Mouse (Mus musculus): Measurements from ENCODE around the gene Gm9747. TPM values are rescaled to one million over a fixed set of nuclear protein-coding genes. Genes with fewer than 3 reads are reported as not detected.

The Gm9747 gene
- polyA plus RNA-seq, 1 experiment from 2014 or later: 25.5 TPM

DNA sequence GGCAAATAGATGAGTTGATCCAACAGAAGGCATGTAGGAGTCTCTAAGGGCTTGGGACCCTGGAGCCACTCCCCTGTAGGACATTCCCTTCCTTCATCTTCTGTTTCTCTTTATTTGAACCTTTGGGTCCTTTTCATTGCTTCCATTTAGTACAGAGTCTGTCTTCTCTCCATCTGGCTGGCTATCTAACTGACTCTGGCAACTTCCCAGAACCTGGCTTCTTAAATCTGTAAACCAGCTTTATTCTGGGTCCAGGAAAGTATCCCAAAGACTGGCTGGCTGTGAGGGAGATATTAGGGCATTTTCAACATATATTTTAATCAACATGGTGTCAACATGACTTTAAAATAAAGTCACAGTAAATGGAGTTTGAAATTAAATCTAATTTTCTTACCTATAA, 4.1 kb upstream of the Gm9747 start:
- Histone ChIP-seq H3K27me3 (no peaks in the 10 kb centered on the region), H3K36me3 (peaks cover 7% of the 10 kb centered on the region; the same call in 1 of the 2 replicates), H3K9ac (no peak overlapping the region), H3K4me2 (no peak overlapping the region), H3K9me3 (no peaks in the 10 kb centered on the region), H3K4me3 (no peak overlapping the region), H3K27ac (no peak overlapping the region), H3K4me1 (no peaks in the 10 kb centered on the region)
- ATAC-seq (ENCODE audit: insufficient number of reproducible peaks, insufficient read depth, low FRiP score, low TSS enrichment, low read depth): no peak

DNA sequence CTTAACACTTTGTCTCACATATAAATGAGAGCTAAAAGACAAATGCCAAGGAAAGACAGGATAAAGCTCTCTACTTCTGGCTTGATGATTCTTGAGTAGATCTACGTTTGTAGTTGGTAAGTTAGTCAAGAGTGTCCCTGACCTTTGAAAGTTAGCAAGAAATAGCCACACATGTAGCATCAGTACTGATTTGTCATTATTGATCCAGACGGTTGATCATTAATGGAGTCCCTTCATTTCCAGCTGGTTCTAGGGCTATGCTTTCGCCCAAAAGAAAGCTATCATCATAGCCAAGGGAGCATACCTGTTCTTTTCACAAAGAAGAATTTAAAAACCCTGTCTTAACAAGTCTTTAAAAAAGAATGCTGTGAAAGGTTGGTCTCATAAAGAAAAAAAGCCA, 1.7 kb downstream of the Gm9747 start:
- Histone ChIP-seq H3K9ac (no peak overlapping the region), H3K9me3 (no peaks in the 10 kb centered on the region), H3K4me3 (no peak overlapping the region), H3K27me3 (no peaks in the 10 kb centered on the region), H3K36me3 (peaks cover 32% of the 10 kb centered on the region), H3K27ac (no peak overlapping the region), H3K4me1 (peaks cover 7% of the 10 kb centered on the region; the same call in 1 of the 2 replicates), H3K4me2 (no peak overlapping the region)
- 89% methylated on average over 3 of the region's 3 CpGs for WGBS
- ATAC-seq (ENCODE audit: insufficient number of reproducible peaks, insufficient read depth, low FRiP score, low TSS enrichment, low read depth): no peak

DNA sequence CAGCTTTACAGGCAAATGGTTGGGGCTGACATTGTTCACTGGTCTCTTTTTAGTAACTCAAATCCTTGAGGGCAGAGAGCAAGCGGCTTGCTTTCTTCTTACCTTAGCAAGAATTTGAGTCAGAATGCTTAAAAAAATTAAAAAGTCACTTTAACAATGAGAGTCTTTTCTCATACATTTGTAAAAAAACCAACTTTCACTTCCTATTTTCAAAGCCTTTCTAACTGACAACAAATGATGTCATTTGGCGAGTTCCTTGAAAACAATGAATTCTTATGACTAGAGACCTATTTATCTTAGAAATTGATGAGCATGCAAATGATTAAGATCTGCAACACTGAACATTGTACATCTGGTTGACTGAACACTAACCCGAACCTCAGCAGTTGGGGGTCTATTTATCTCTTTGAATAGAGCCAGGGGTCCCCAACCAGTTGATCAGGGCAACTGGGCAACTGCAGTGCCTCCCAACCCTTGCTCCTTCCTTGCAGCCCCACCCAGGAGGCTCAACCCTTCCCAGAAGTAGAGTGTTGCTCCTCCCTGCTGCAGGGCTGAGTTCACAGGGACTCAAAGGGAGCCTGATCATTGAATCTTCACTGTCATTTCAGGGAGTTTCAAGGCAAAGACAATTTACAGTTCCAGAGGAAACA, 2.7 kb downstream of the Gm9747 start:
- ATAC-seq (ENCODE audit: insufficient number of reproducible peaks, insufficient read depth, low FRiP score, low TSS enrichment, low read depth): no peak
- WGBS: 85% methylated on average over 3 of the region's 3 CpGs

DNA sequence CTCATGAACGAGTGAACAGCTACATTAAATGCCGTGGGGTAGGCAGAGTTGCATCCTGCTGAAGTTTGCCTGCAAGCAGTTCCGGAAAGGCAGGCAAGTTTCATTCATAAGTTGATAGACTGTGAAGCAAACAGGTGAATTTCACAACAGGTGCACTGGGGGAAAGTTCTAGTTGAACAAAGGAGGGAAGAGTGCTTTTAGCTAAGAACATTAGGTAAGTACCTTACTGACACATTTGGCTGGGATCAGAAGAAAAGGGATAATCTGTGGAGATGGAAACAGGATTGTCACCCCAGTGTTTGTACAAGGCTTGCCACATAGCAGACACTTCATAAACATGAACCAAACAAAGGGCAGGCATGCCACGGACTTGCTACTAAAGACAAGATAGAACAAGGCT, 5.3 kb downstream of the Gm9747 start:
- Histone ChIP-seq H3K9ac (no peak overlapping the region), H3K36me3 (peaks cover 34% of the 10 kb centered on the region), H3K27ac (no peak overlapping the region), H3K9me3 (no peaks in the 10 kb centered on the region), H3K4me1 (peaks cover 13% of the 10 kb centered on the region; the same call in 1 of the 2 replicates), H3K4me3 (no peak overlapping the region), H3K4me2 (no peak overlapping the region), H3K27me3 (no peaks in the 10 kb centered on the region)
- WGBS: 69% methylated on average over 4 of the region's 4 CpGs
- ATAC-seq (ENCODE audit: insufficient number of reproducible peaks, insufficient read depth, low FRiP score, low TSS enrichment, low read depth): no peak

More for the DNA sequence above, 2.7 kb downstream of the Gm9747 start:
- H3K4me1 ChIP-seq: peaks cover 13% of the 10 kb centered on the region; the same call in 1 of the 2 replicates
- no peak overlapping the region for H3K4me2 ChIP-seq
- no peaks in the 10 kb centered on the region for H3K9me3 ChIP-seq
- no peak overlapping the region for H3K9ac ChIP-seq
- H3K4me3 ChIP-seq: no peak overlapping the region
- H3K27ac ChIP-seq: no peak overlapping the region
- no peaks in the 10 kb centered on the region for H3K27me3 ChIP-seq
- peaks cover 35% of the 10 kb centered on the region for H3K36me3 ChIP-seq

DNA sequence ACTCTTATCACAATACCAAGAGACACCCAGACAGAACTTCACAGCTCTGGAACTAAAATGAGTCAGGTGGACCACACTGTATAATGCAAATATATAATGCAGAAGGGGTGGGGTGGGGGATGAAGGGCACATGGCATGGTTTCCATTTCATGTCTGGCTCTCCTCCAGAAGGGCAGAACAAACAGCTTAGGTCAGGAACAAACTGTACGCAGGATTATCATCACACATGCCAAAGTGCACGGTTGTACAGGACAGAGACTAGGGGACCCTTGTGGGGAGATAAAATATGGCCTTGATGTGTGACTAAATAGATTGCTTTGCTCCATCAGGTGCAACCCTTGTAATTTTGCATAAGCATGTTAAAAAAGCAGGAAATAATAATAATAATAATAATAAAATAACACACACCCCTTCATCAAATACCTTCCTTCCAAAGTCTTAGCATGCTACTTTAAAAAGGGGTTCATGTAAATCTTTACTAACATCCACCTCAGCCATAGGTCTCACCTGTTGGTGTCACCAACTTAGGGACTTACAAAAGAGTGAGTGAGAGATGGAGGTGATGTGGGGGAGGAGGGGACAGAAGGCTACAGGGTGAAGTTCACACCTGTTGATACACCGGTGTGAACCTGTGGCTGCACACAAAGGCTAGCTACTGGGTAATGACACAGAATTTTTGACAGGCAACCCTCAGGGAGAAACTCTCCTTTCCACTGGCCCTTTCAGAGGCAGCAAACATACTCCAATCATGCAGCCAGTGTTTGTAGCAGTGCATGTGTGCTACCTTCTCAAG, 6.7 kb downstream of the Gm9747 start:
- no peak for ATAC-seq (ENCODE audit: insufficient number of reproducible peaks, insufficient read depth, low FRiP score, low TSS enrichment, low read depth)
- Histone ChIP-seq H3K4me2 (no peak overlapping the region), H3K9ac (no peak overlapping the region), H3K4me1 (peaks cover 13% of the 10 kb centered on the region; the same call in 1 of the 2 replicates), H3K4me3 (no peak overlapping the region), H3K36me3 (peaks cover 21% of the 10 kb centered on the region), H3K27ac (no peak overlapping the region), H3K27me3 (no peaks in the 10 kb centered on the region), H3K9me3 (no peaks in the 10 kb centered on the region)
- WGBS: 66% methylated on average over 3 of the region's 3 CpGs

DNA sequence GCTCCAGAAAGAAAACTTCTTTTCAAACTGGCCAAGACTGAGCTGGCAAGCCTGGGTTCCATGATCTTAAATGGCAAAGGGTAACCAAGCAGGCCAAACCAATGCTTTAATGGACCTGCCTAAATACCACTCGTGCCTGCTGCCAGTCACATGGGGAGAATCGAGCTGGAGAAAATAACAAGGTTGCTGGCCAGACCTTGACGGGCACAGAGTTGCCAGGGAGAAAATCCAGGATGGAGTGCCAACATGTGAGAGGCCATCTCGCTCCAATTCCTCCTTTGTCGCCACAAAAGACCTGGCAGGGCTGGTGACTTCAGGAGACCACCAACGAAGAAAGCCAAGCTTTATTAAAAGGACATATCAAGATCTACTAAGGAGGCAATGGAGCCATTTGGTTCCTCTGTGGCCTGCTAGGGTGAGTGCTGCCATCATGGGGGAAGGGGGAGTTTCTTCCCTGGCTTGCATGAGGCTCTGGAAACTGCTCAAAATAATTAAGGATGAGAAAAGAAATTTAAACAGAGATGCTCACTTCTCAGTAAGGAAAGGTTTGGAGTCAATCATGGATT, 10.4 kb downstream of the Gm9747 start:
- 88% methylated on average over 6 of the region's 6 CpGs for WGBS
- H3K9me3 ChIP-seq: no peaks in the 10 kb centered on the region
- ATAC-seq (ENCODE audit: insufficient number of reproducible peaks, insufficient read depth, low FRiP score, low TSS enrichment, low read depth): no peak
- H3K4me3 ChIP-seq: no peak overlapping the region
- H3K4me2 ChIP-seq: no peak overlapping the region
- no peak overlapping the region for H3K9ac ChIP-seq
- no peaks in the 10 kb centered on the region for H3K27me3 ChIP-seq
- H3K27ac ChIP-seq: no peak overlapping the region
- peaks cover 30% of the 10 kb centered on the region for H3K4me1 ChIP-seq
- peaks cover 3% of the 10 kb centered on the region; the same call in 1 of the 2 replicates for H3K36me3 ChIP-seq

DNA sequence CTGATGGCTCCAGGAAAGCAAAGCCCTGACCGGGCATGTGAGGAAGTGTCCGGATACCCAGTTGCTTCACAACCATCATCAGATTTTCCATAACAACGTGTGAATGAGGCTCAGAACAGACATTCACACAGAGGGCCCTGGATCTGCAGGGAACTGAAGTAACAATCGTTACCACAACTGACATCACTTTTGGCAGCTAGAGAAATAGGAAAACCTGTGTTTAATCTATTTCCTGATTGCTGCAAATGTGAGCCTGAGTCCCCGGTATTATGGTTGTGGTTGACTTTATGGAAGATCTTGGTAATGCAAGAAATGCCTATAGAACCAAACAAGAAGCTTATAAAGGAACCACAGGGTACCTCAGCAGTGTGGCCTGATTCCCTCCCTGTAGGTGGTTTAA, 12.1 kb downstream of the Gm9747 start:
- H3K9ac ChIP-seq: no peak overlapping the region
- H3K27ac ChIP-seq: peak overlapping the region; percentile 19; the same call in 1 of the 2 replicates
- peaks cover 22% of the 10 kb centered on the region for H3K4me1 ChIP-seq
- 66% methylated on average over 5 of the region's 5 CpGs for WGBS
- no peak for ATAC-seq (ENCODE audit: insufficient number of reproducible peaks, insufficient read depth, low FRiP score, low TSS enrichment, low read depth)
- H3K4me3 ChIP-seq: no peak overlapping the region
- peaks cover 7% of the 10 kb centered on the region; the same call in 1 of the 2 replicates for H3K36me3 ChIP-seq
- no peaks in the 10 kb centered on the region for H3K9me3 ChIP-seq
- no peaks in the 10 kb centered on the region for H3K27me3 ChIP-seq
- no peak overlapping the region for H3K4me2 ChIP-seq

DNA sequence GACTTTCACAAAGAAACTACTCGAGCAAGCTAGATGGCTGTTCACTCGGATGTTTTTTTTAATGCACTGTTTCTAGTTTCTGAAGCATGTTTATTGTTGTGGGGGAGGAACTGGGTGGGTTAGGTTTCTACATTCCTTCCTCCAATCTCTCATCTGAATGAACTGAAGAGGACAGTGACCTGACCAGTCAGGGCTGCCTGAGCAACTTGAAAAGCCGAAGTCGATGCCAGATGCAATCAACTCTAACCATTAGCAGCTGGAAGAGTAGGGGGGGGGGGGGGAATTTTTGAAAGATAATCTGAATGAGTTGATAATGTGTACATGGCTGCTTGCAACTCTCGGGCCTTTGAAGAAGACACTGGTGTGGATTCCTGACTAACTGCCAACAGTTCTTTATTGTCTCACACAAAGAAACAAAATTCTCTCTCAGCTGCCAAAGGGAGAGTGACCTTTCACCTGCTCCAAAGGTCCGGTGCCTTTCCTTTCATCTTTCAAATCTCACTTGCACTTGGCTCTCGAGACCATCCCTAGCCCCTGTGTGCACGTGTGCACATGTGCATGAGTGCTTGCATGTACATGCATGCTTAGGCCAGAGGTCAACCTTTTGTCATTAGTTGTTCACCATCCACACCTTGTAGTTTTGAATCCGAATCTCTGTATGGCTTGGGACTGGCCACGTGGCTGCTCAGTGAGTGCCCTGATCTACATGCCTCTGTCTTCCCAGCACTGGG, 14.5 kb downstream of the Gm9747 start:
- Histone ChIP-seq H3K27me3 (no peaks in the 10 kb centered on the region), H3K9me3 (no peaks in the 10 kb centered on the region), H3K4me1 (peaks cover 22% of the 10 kb centered on the region), H3K4me3 (no peak overlapping the region), H3K9ac (no peak overlapping the region), H3K27ac (no peak overlapping the region), H3K4me2 (no peak overlapping the region), H3K36me3 (0 out of 2 replicates have a peak, but pooled peaks cover 4% of the 10 kb centered on the region)
- ATAC-seq (ENCODE audit: insufficient number of reproducible peaks, insufficient read depth, low FRiP score, low TSS enrichment, low read depth): no peak
- WGBS: 32% methylated on average over 10 of the region's 10 CpGs

DNA sequence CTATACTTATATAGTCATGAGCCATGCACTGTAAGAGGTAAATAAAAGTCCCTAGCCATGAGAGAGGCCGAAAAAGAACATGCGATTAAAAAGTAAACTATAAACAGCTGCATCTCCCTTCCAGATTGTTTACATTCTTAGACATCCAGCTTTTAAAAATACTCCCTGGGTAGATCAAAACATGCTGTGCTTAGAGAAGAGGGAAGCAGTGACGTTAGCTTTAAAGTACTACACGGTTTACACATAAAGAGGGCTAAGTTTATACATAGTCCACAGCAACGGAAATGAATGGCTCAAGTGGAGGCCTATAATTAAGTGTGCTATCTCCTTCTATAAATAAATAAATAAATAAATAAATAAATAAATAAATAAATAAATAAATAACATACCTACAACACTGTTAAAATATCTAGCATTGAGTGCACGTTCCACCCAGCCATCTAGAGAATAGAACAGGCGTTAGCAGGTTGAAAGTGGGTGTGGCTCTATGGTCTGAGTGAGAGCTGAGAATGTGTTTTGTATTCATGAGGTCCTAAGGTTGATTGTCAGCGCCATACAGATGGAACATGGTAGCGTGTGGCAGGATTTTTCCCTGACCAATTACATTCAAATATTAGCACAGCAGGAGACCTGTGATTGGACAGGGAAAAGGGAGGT, 21.0 kb downstream of the Gm9747 start:
- Histone ChIP-seq H3K9ac (no peak overlapping the region), H3K4me1 (peaks cover 15% of the 10 kb centered on the region), H3K27ac (peak overlapping the region; percentile 29; the same call in 1 of the 2 replicates), H3K9me3 (no peaks in the 10 kb centered on the region), H3K4me2 (no peak overlapping the region), H3K36me3 (0 out of 2 replicates have a peak, but pooled peaks cover 13% of the 10 kb centered on the region), H3K4me3 (no peak overlapping the region), H3K27me3 (no peaks in the 10 kb centered on the region)
- ATAC-seq (ENCODE audit: insufficient number of reproducible peaks, insufficient read depth, low FRiP score, low TSS enrichment, low read depth): no peak
- WGBS: 63% methylated on average over 9 of the region's 9 CpGs

DNA sequence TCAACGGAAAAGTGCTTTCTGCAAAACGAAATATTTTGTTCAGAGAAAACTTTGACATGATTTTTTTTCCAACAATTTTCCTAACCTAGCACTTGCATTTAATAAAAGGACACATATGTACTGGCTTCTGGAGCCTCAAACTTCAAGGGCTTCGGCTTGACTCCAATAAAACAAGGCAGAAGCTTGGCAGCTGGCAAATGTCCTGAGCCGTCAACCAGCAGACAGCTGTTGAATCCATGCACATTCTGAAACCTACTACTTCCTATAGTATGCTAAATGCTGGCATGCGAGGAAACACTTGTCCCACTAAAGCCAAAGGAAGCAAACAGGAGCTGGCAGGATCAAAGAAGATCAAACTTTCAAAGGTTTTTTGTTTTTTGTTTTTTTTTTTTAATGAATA, 24.5 kb downstream of the Gm9747 start:
- Histone ChIP-seq H3K4me1 (peaks cover 30% of the 10 kb centered on the region), H3K27me3 (no peaks in the 10 kb centered on the region), H3K4me2 (no peak overlapping the region), H3K27ac (no peak overlapping the region), H3K4me3 (no peak overlapping the region), H3K9me3 (no peaks in the 10 kb centered on the region), H3K9ac (no peak overlapping the region), H3K36me3 (0 out of 2 replicates have a peak, but pooled peaks cover 9% of the 10 kb centered on the region)
- 45% methylated on average over 5 of the region's 5 CpGs for WGBS
- no peak for ATAC-seq (ENCODE audit: insufficient number of reproducible peaks, insufficient read depth, low FRiP score, low TSS enrichment, low read depth)

DNA sequence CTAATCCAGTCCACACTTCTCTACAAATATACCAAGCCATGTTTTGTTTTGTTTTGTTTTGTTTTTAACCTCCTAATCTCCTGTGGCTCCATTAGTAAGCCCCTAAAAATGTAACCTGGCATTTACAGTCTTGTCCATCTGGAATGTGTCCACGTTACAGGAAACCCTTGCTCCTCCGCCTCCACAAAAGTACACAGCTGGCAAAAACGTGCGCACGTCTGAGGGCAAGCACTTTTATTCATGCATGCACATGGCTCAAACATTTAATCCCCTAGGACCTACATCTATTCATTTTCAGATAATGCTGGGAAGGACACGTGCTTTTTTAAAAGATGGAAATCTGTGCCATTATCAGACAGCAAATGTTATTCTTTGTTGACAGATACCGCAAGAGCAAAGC, 25.4 kb downstream of the Gm9747 start:
- no peak overlapping the region for H3K9ac ChIP-seq
- peaks cover 31% of the 10 kb centered on the region for H3K4me1 ChIP-seq
- 44% methylated on average over 7 of the region's 7 CpGs for WGBS
- no peak overlapping the region for H3K4me3 ChIP-seq
- H3K4me2 ChIP-seq: no peak overlapping the region
- no peaks in the 10 kb centered on the region for H3K9me3 ChIP-seq
- ATAC-seq (ENCODE audit: insufficient number of reproducible peaks, insufficient read depth, low FRiP score, low TSS enrichment, low read depth): no peak
- 0 out of 2 replicates have a peak, but pooled peaks cover 9% of the 10 kb centered on the region for H3K36me3 ChIP-seq
- H3K27ac ChIP-seq: no peak overlapping the region
- H3K27me3 ChIP-seq: no peaks in the 10 kb centered on the region
